Mouse (Mus musculus) liver, embryonic 14.5 days (tissue): Measurements from ENCODE around the gene Ralgapb.

ENCODE experiments used
- CTCF ChIP-seq: IDR thresholded peaks from 2 replicates; pipeline ENCODE4 v1.5.1; 2016; ENCODE audit warnings: antibody characterized with exemption, low read depth, control low read depth
- EP300 ChIP-seq: IDR thresholded peaks from 2 replicates; pipeline ENCODE4 v1.6.1; 2016; ENCODE audit warnings: antibody characterized with exemption, low read depth

GRCm38 (mm10) chr2:158503671-158504070, 94.0 kb downstream of the Ralgapb start:
- TF ChIP-seq CTCF (no peak), EP300 (no peak)
